Mouse (Mus musculus) cerebral cortex, adult 2 months (tissue): ENCODE results near the gene Tifab.

Source experiments
- WGBS: fragments of 180-500 bp; shearing (Covaris S2); methylation state at CpG from one replicate; pipeline ENCODE4 v1.1.7; 2018; 5-methylcytosine and 5-hydroxymethylcytosine counted together

The Tifab gene

GRCm38 (mm10) chr13:56139167-56139751, 39.4 kb downstream of the Tifab start:
- WGBS, result 73% methylated on average over 6 of the region's 6 CpGs

GRCm38 (mm10) chr13:56136200-56136599, 42.5 kb downstream of the Tifab start, which contains the start of gene H2afy:
H2afy (minus strand) TSS chr13:56136361.
- 79% methylated on average over 2 of the region's 2 CpGs for WGBS

GRCm38 (mm10) chr13:56135231-56136052, 43.2 kb downstream of the Tifab start:
- 1% methylated on average over 68 of the region's 89 CpGs for WGBS

- WGBS, result under 1% methylated on average over 50 of the region's 50 CpGs
Measured at GRCm38 (mm10) chr13:56134631-56135181, 44.0 kb downstream of the Tifab start.

DNA sequence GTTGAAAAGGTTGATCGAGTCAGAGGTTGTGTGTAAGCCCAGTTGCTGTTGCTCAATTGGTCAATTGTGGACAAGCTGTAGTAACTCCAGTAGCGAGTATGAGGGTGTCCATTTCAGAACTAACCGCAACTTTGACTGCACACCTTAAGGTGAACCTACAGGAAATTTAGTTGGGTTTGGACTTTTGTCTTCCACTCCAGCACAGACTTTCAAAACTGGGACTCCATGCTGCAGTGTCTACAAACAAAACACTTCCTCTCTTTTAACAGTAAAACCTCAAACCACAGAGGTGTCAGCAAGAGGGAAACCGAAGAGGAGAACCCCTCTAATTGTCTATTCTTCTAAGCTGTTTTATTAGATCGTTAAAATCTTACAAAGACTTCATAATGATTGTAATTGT, 44.7 kb downstream of the Tifab start:
- 33% methylated on average over 5 of the region's 5 CpGs for WGBS

GRCm38 (mm10) chr13:56132941-56133340, 45.7 kb downstream of the Tifab start:
- 87% methylated on average over 7 of the region's 7 CpGs for WGBS

DNA sequence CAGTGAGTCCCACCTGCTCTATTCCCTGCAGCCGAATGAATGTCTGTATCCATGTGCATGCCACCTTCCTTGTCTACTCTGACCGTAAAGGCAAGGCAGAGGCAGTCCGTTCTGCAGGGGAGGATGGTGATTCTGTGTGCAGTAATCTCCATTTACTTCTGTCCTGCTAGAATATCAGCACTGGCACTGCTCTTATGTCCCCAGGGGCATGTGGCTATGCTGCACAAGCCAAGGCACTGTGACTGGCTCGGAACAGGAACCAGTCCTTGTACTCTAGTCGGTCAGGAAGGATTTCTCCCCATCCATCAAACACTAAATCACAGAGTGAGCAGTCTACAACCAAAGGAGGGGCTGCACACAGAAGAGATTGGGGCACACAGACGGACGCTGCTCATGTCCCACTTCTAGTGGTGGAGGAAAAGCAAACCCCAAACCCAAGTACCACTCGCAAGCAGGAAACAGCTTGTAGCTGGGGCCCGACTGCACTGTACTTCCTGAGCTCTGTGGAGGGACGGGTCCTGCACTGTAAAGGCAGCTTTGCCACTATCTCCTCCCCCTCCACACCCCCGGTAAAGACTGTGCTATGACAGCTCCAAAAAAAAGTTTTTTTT, 46.3 kb downstream of the Tifab start:
- 77% methylated on average over 11 of the region's 11 CpGs for WGBS

DNA sequence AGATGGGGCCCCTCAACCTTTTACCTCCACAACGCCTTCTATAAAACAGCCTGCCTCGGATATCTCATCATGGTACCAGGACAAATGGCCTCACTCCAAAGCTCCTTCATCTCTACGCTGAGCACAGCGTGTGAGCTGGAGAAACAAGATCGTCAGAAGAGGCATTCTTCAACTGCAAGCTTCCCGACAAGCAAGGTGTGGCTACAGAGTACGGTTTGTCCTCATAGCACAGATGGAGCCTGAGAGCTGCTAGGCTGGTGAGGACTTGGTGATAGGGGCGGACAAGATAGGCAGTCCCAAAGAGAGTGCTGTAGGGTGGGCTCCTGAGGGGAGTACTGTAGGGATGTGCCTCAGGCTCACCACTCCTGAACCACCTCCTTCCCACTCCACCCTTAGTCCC, 48.1 kb downstream of the Tifab start:
- WGBS, result 75% methylated on average over 8 of the region's 8 CpGs

DNA sequence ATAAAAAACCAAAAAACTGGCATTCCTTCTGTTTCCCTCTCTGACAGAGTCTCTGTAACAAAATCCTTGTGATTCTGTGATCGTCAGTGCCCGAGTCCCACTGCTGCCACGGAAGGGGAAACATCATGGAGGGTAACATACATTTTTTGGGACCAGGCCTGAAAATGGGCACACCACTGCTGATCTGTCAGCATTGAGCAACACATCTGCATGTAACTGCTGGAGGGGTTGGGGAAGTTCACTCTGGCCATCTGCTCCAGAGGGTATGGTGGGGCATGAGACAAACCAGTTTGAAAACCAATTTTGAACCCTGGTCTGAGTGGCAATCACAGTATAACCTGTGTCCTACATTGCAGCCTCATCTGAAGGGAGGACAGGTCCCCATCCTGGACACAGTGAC, 49.1 kb downstream of the Tifab start:
- WGBS, result 94% methylated on average over 3 of the region's 3 CpGs

GRCm38 (mm10) chr13:56129014-56129413, 49.7 kb downstream of the Tifab start:
- WGBS, result 75% methylated on average over 4 of the region's 4 CpGs

DNA sequence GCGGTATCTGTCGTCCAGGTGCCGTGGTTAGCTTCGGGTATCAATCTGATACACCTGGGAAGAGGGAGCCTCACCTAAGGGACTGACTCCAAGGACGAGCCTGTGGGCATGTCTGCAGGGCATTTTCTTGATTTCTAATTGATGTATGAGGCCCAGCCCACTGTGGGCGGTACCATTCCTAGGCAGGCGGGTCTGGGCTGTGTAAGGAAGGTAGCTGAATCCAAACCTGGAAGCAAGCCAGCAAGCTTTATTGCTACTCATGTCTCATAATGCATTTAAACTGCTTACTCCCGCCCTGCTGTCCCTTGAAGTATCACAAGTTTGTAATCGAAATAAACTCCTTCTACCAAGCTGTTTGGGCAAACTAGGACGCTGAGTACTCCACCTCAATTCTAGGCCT, 53.1 kb downstream of the Tifab start:
- WGBS, result 94% methylated on average over 10 of the region's 10 CpGs
